Mouse (Mus musculus): ENCODE measurements at regions not wholly inside any gene's neighbourhood (a gene's known extent, or its start where the extent isn't known, plus 50 kb on each side); places are given as distances from the start of the nearest gene placed in this dataset.
"Not testable (repeated sequence)": the region's sequence is repeated elsewhere in the genome, so short reads cannot be mapped to it uniquely, and the experiment has no call there.

GRCm38 (mm10) chr2:21975547-21975946 is 251.8 kb upstream of the Myo3a start:
- no peak for DNase-seq
- intact Hi-C loops (cut with DNase I): no loop called here

GRCm38 (mm10) chr2:21976337-21976736 is 251.0 kb upstream of the Myo3a start:
- no peak for DNase-seq
- intact Hi-C loops (cut with DNase I): no loop called here

GRCm38 (mm10) chr2:21976831-21977230 is 250.5 kb upstream of the Myo3a start:
- intact Hi-C loops (cut with DNase I): no loop called here

GRCm38 (mm10) chr2:21980177-21980576 is 247.1 kb upstream of the Myo3a start:
- intact Hi-C loops (cut with DNase I): no loop called here
- no peak for DNase-seq

More at GRCm38 (mm10) chr2:21976831-21977230, 250.5 kb upstream of the Myo3a start:
- DNase-seq: no peak

- intact Hi-C loops (cut with DNase I): no loop called here
- DNase-seq: no peak
Measured at GRCm38 (mm10) chr2:22024438-22024837, 202.9 kb upstream of the Myo3a start.

- DNase-seq: no peak
- intact Hi-C loops (cut with DNase I): no loop called here
Measured at GRCm38 (mm10) chr2:22026794-22027193, 200.5 kb upstream of the Myo3a start.

GRCm38 (mm10) chr2:22028569-22028968 is 198.7 kb upstream of the Myo3a start:
- DNase-seq: no peak
- intact Hi-C loops (cut with DNase I): no loop called here

- no peak for DNase-seq
- intact Hi-C loops (cut with DNase I): no loop called here
Measured at GRCm38 (mm10) chr2:22029022-22029803, 198.1 kb upstream of the Myo3a start.

GRCm38 (mm10) chr2:22029804-22030194 is 197.5 kb upstream of the Myo3a start:
- intact Hi-C loops (cut with DNase I): no loop called here
- no peak for DNase-seq

- no peak for DNase-seq
- intact Hi-C loops (cut with DNase I): no loop called here
Measured at GRCm38 (mm10) chr2:22036841-22037240, 190.5 kb upstream of the Myo3a start.

- intact Hi-C loops (cut with DNase I): no loop called here
Measured at GRCm38 (mm10) chr2:22038780-22039179, 188.5 kb upstream of the Myo3a start.

GRCm38 (mm10) chr2:22043937-22044336 is 183.4 kb upstream of the Myo3a start:
- DNase-seq; intact Hi-C loops (cut with DNase I): not testable (repeated sequence)

More at GRCm38 (mm10) chr2:22038780-22039179, 188.5 kb upstream of the Myo3a start:
- DNase-seq: no peak

GRCm38 (mm10) chr2:22044949-22045348 is 182.4 kb upstream of the Myo3a start:
- DNase-seq: no peak
- intact Hi-C loops (cut with DNase I): no loop called here

GRCm38 (mm10) chr2:22047465-22047864 is 179.8 kb upstream of the Myo3a start:
- DNase-seq: no peak
- intact Hi-C loops (cut with DNase I): no loop called here

- no peak for DNase-seq
- intact Hi-C loops (cut with DNase I): no loop called here
Measured at GRCm38 (mm10) chr2:22066535-22066934, 160.8 kb upstream of the Myo3a start.

- intact Hi-C loops (cut with DNase I): no loop called here
- DNase-seq: no peak
Measured at GRCm38 (mm10) chr2:22096848-22097247, 130.5 kb upstream of the Myo3a start.

GRCm38 (mm10) chr2:22105150-22105549 is 122.2 kb upstream of the Myo3a start:
- DNase-seq: no peak
- intact Hi-C loops (cut with DNase I): no loop called here

- no peak for DNase-seq
- intact Hi-C loops (cut with DNase I): no loop called here
Measured at GRCm38 (mm10) chr2:22149721-22150120, 77.6 kb upstream of the Myo3a start.

- intact Hi-C loops (cut with DNase I): no loop called here
- DNase-seq: no peak
Measured at GRCm38 (mm10) chr2:22156576-22156975, 70.7 kb upstream of the Myo3a start.

- intact Hi-C loops (cut with DNase I): no loop called here
- no peak for DNase-seq
Measured at GRCm38 (mm10) chr2:22165443-22165842, 61.9 kb upstream of the Myo3a start.

GRCm38 (mm10) chr2:22165919-22166318 is 61.4 kb upstream of the Myo3a start:
- DNase-seq: no peak
- intact Hi-C loops (cut with DNase I): no loop called here
